Mouse (Mus musculus): ENCODE data around the gene Nat8.
"Not testable (repeated sequence)": the region's sequence is repeated elsewhere in the genome, so short reads cannot be mapped to it uniquely, and the experiment has no call there.

DNA sequence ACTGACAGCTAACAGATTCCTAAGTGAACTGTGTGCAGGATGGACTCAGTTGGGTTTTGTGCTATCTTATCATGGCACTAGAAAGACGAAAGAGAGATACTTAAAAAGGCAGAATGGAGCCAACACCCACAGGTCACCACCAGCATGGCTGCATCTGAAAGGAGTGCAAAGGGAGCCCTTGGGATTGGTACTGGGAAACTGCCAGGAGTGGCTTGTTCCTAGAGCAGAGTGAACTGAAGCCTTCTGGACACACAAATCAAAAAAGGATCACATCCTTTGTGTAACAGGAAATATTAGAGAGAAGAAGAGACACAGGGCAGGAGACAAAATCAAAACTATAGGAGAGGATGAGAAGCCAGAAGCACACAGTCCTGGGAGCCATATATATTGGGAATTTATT lies 35.1 kb upstream of the Nat8 start:
- not testable (repeated sequence) for TF ChIP-seq POLR2A (IDR thresholded peaks at IDR 0.05; ENCODE audit: borderline replicate concordance, insufficient read depth, low read length); CTCF (IDR thresholded peaks at IDR 0.05; ENCODE audit: borderline replicate concordance, insufficient read depth, low read depth, low read length)

Data from cerebellum, adult 2 months (tissue).